Mouse (Mus musculus): ENCODE data around the gene Ifna4. TPM values are rescaled to one million over a fixed set of nuclear protein-coding genes. Genes with fewer than 3 reads are reported as not detected.

Ifna4 gene
- polyA plus RNA-seq, 1 experiment from 2014 or later: not detected

GRCm38 (mm10) chr4:88867926-88868911 is 26.6 kb downstream of the Ifna4 start:
- Histone ChIP-seq H3K4me2 (peak overlapping the region; percentile 89), H3K9me3 (replicated peaks) (no peaks in the 10 kb centered on the region), H3K27ac (no peak overlapping the region), H3K36me3 (ENCODE audit: poor library complexity, severe bottlenecking) (no peaks in the 10 kb centered on the region), H3K9ac (peak overlapping the region; percentile 64), H3K4me1 (peaks cover 11% of the 10 kb centered on the region), H3K27me3 (peaks cover 9% of the 10 kb centered on the region), H3K4me3 (peak overlapping the region; percentile 58)
- 9% methylated on average over 31 of the region's 31 CpGs for WGBS
- ATAC-seq: peak; percentile 76

- Histone ChIP-seq H3K4me1 (peaks cover 5% of the 10 kb centered on the region; the same call in 1 of the 2 replicates), H3K27me3 (no peaks in the 10 kb centered on the region; the same call in none of the 2 replicates), H3K36me3 (ENCODE audit: poor library complexity, severe bottlenecking) (no peaks in the 10 kb centered on the region), H3K9ac (no peak overlapping the region), H3K9me3 (replicated peaks) (no peaks in the 10 kb centered on the region), H3K4me3 (no peak overlapping the region), H3K27ac (no peak overlapping the region), H3K4me2 (no peak overlapping the region)
- WGBS: 0% methylated on average over 2 of the region's 2 CpGs
- ATAC-seq: no peak
Observed at GRCm38 (mm10) chr4:88872691-88873090, 31.0 kb downstream of the Ifna4 start.

- no peak overlapping the region for H3K9ac ChIP-seq
- no peak for ATAC-seq
- H3K36me3 ChIP-seq (ENCODE audit: poor library complexity, severe bottlenecking): no peaks in the 10 kb centered on the region
- no peaks in the 10 kb centered on the region for H3K4me1 ChIP-seq
- no peak overlapping the region for H3K4me3 ChIP-seq
- WGBS: 71% methylated on average over 4 of the region's 4 CpGs
- no peaks in the 10 kb centered on the region for H3K9me3 ChIP-seq (replicated peaks)
- no peak overlapping the region for H3K27ac ChIP-seq
- no peaks in the 10 kb centered on the region; the same call in 1 of the 2 replicates for H3K27me3 ChIP-seq
- H3K4me2 ChIP-seq: no peak overlapping the region
Observed at GRCm38 (mm10) chr4:88875435-88876095, 33.9 kb downstream of the Ifna4 start.

GRCm38 (mm10) chr4:88876520-88876919 is 34.9 kb downstream of the Ifna4 start:
- no peak overlapping the region for H3K4me3 ChIP-seq
- ATAC-seq: no peak
- 88% methylated on average over 4 of the region's 4 CpGs for WGBS

GRCm38 (mm10) chr4:88878246-88878645 is 36.6 kb downstream of the Ifna4 start:
- Histone ChIP-seq H3K36me3 (ENCODE audit: poor library complexity, severe bottlenecking) (no peaks in the 10 kb centered on the region), H3K27me3 (no peaks in the 10 kb centered on the region), H3K4me1 (no peaks in the 10 kb centered on the region), H3K4me3 (no peak overlapping the region), H3K4me2 (no peak overlapping the region), H3K27ac (no peak overlapping the region), H3K9me3 (replicated peaks) (no peaks in the 10 kb centered on the region), H3K9ac (no peak overlapping the region)
- no peak for ATAC-seq
- WGBS: 48% methylated on average over 10 of the region's 10 CpGs

More at GRCm38 (mm10) chr4:88876520-88876919, 34.9 kb downstream of the Ifna4 start:
- H3K27ac ChIP-seq: no peak overlapping the region
- H3K4me2 ChIP-seq: no peak overlapping the region
- H3K9ac ChIP-seq: no peak overlapping the region
- no peaks in the 10 kb centered on the region for H3K4me1 ChIP-seq
- no peaks in the 10 kb centered on the region for H3K36me3 ChIP-seq (ENCODE audit: poor library complexity, severe bottlenecking)
- H3K9me3 ChIP-seq (replicated peaks): no peaks in the 10 kb centered on the region
- no peaks in the 10 kb centered on the region; the same call in 1 of the 2 replicates for H3K27me3 ChIP-seq

- H3K4me3 ChIP-seq: no peak overlapping the region
- no peaks in the 10 kb centered on the region for H3K4me1 ChIP-seq
- no peaks in the 10 kb centered on the region for H3K9me3 ChIP-seq (replicated peaks)
- no peaks in the 10 kb centered on the region for H3K36me3 ChIP-seq (ENCODE audit: poor library complexity, severe bottlenecking)
- no peak overlapping the region for H3K27ac ChIP-seq
- no peak overlapping the region for H3K4me2 ChIP-seq
- WGBS: 67% methylated on average over 4 of the region's 4 CpGs
- ATAC-seq: no peak
- no peaks in the 10 kb centered on the region for H3K27me3 ChIP-seq
- no peak overlapping the region for H3K9ac ChIP-seq
Observed at GRCm38 (mm10) chr4:88878772-88879171, 37.1 kb downstream of the Ifna4 start.

- no peak within 1 kb of the TSS for H3K4me3 ChIP-seq
- ATAC-seq: no peak
- no peak within 1 kb of the TSS for H3K27ac ChIP-seq
- no peaks in the 10 kb centered on the region for H3K9me3 ChIP-seq (replicated peaks)
- H3K9ac ChIP-seq: no peak within 1 kb of the TSS
- no peak within 1 kb of the TSS for H3K4me2 ChIP-seq
- H3K27me3 ChIP-seq: no peaks in the 10 kb centered on the region
- no peaks in the 10 kb centered on the region for H3K4me1 ChIP-seq
- H3K36me3 ChIP-seq (ENCODE audit: poor library complexity, severe bottlenecking): no peaks in the 10 kb centered on the region
- 86% methylated on average over 8 of the region's 8 CpGs for whole genome bisulfite sequencing
Observed at GRCm38 (mm10) chr4:88880101-88880500, 38.4 kb downstream of the Ifna4 start, which contains the start of gene Ifne. TSS of gene Ifne (minus strand) at chr4:88880201.

GRCm38 (mm10) chr4:88888236-88888635 is 46.6 kb downstream of the Ifna4 start:
- ATAC-seq: no peak
- Histone ChIP-seq H3K9me3 (replicated peaks) (no peaks in the 10 kb centered on the region), H3K4me3 (no peak overlapping the region), H3K36me3 (ENCODE audit: poor library complexity, severe bottlenecking) (no peaks in the 10 kb centered on the region), H3K4me1 (no peaks in the 10 kb centered on the region), H3K27me3 (no peaks in the 10 kb centered on the region), H3K9ac (no peak overlapping the region), H3K27ac (no peak overlapping the region), H3K4me2 (no peak overlapping the region)

Other genes with a start within 250 kb of the Ifna4 start
- gene Ifna9, start 249.5 kb upstream of the Ifna4 start, polyA plus RNA-seq (2015; fragmentation: Nextera tagmentation; extraction: Ambion mirVana): not detected in 2 replicates
- gene Ifna12, start 238.5 kb upstream of the Ifna4 start, polyA plus RNA-seq (2015; fragmentation: Nextera tagmentation; extraction: Ambion mirVana): not detected in 2 replicates
- not detected in 2 replicates for gene C87499, start 207.4 kb upstream of the Ifna4 start, polyA plus RNA-seq (2015; fragmentation: Nextera tagmentation; extraction: Ambion mirVana)
- not detected in 2 replicates for gene Ifna13, start 197.4 kb upstream of the Ifna4 start, polyA plus RNA-seq (2015; fragmentation: Nextera tagmentation; extraction: Ambion mirVana)
- gene Ifna16, start 164.9 kb upstream of the Ifna4 start, polyA plus RNA-seq (2015; fragmentation: Nextera tagmentation; extraction: Ambion mirVana): not detected in 2 replicates
- not detected in 2 replicates for gene Ifna2, start 157.9 kb upstream of the Ifna4 start, polyA plus RNA-seq (2015; fragmentation: Nextera tagmentation; extraction: Ambion mirVana)
- not detected in 2 replicates for gene Ifnab, start 150.5 kb upstream of the Ifna4 start, polyA plus RNA-seq (2015; fragmentation: Nextera tagmentation; extraction: Ambion mirVana)
- 1.1 and 2.1 TPM in 2 replicates for gene Gm26566, start 120.1 kb upstream of the Ifna4 start, polyA plus RNA-seq (2015; fragmentation: Nextera tagmentation; extraction: Ambion mirVana)
- gene Klhl9, start 119.4 kb upstream of the Ifna4 start, polyA plus RNA-seq (2015; fragmentation: Nextera tagmentation; extraction: Ambion mirVana): 120 and 125 TPM in 2 replicates
- gene Gm13271, start 87.0 kb upstream of the Ifna4 start, polyA plus RNA-seq (2015; fragmentation: Nextera tagmentation; extraction: Ambion mirVana): not detected in 2 replicates
- 0.17 TPM in 1 of 2 replicates, not detected in the other for gene Gm13283, start 81.7 kb upstream of the Ifna4 start, polyA plus RNA-seq (2015; fragmentation: Nextera tagmentation; extraction: Ambion mirVana)
- not detected in 2 replicates for gene Gm13290, start 68.0 kb upstream of the Ifna4 start, polyA plus RNA-seq (2015; fragmentation: Nextera tagmentation; extraction: Ambion mirVana)
- not detected in 2 replicates for gene Gm13289, start 64.9 kb upstream of the Ifna4 start, polyA plus RNA-seq (2015; fragmentation: Nextera tagmentation; extraction: Ambion mirVana)
- not detected in 2 replicates for gene Gm13272, start 62.0 kb upstream of the Ifna4 start, polyA plus RNA-seq (2015; fragmentation: Nextera tagmentation; extraction: Ambion mirVana)
- 0.18 TPM in 1 of 2 replicates, not detected in the other for gene Ifnz, start 59.7 kb upstream of the Ifna4 start, polyA plus RNA-seq (2015; fragmentation: Nextera tagmentation; extraction: Ambion mirVana)
- gene Gm13276, start 56.2 kb upstream of the Ifna4 start, polyA plus RNA-seq (2015; fragmentation: Nextera tagmentation; extraction: Ambion mirVana): not detected in 2 replicates
- gene Gm13277, start 53.2 kb upstream of the Ifna4 start, polyA plus RNA-seq (2015; fragmentation: Nextera tagmentation; extraction: Ambion mirVana): not detected in 2 replicates
- not detected in 2 replicates for gene Gm13278, start 50.3 kb upstream of the Ifna4 start, polyA plus RNA-seq (2015; fragmentation: Nextera tagmentation; extraction: Ambion mirVana)
- not detected in 2 replicates for gene Gm13275, start 47.4 kb upstream of the Ifna4 start, polyA plus RNA-seq (2015; fragmentation: Nextera tagmentation; extraction: Ambion mirVana)
- not detected in 2 replicates for gene Gm13279, start 44.5 kb upstream of the Ifna4 start, polyA plus RNA-seq (2015; fragmentation: Nextera tagmentation; extraction: Ambion mirVana)
- 0.43 TPM in 1 of 2 replicates, not detected in the other for gene Gm13285, start 42.2 kb upstream of the Ifna4 start, polyA plus RNA-seq (2015; fragmentation: Nextera tagmentation; extraction: Ambion mirVana)
- gene Gm13287, start 38.6 kb upstream of the Ifna4 start, polyA plus RNA-seq (2015; fragmentation: Nextera tagmentation; extraction: Ambion mirVana): not detected in 2 replicates
- gene Gm13288, start 36.3 kb upstream of the Ifna4 start, polyA plus RNA-seq (2015; fragmentation: Nextera tagmentation; extraction: Ambion mirVana): not detected in 2 replicates
- gene Ifna7, start 25.6 kb upstream of the Ifna4 start, polyA plus RNA-seq (2015; fragmentation: Nextera tagmentation; extraction: Ambion mirVana): not detected in 2 replicates
- gene Ifna11, start 21.9 kb upstream of the Ifna4 start, polyA plus RNA-seq (2015; fragmentation: Nextera tagmentation; extraction: Ambion mirVana): not detected in 2 replicates
- not detected in 2 replicates for gene Ifna6, start 14.4 kb upstream of the Ifna4 start, polyA plus RNA-seq (2015; fragmentation: Nextera tagmentation; extraction: Ambion mirVana)
- not detected in 2 replicates for gene Ifna5, start 6.3 kb upstream of the Ifna4 start, polyA plus RNA-seq (2015; fragmentation: Nextera tagmentation; extraction: Ambion mirVana)
- gene Ifna1, start 8.2 kb downstream of the Ifna4 start, polyA plus RNA-seq (2015; fragmentation: Nextera tagmentation; extraction: Ambion mirVana): not detected in 2 replicates
- not detected in 2 replicates for gene Ifne, start 38.3 kb downstream of the Ifna4 start, polyA plus RNA-seq (2015; fragmentation: Nextera tagmentation; extraction: Ambion mirVana)

Data from forebrain, embryonic 13.5 days (tissue).